Mouse (Mus musculus): ENCODE measurements at regions not wholly inside any gene's neighbourhood (a gene's known extent, or its start where the extent isn't known, plus 50 kb on each side); places are given as distances from the start of the nearest gene placed in this dataset.

- DNase-seq (ENCODE audit: low spot score in 2 of 2): no peak
These were observed 169.9 kb downstream of the Pom121l12 start for GRCm38 (mm10) chr11:14769008-14769407.

- DNase-seq (ENCODE audit: low spot score in 2 of 2): no peak
These were observed 170.6 kb downstream of the Pom121l12 start for GRCm38 (mm10) chr11:14769448-14770357.

GRCm38 (mm10) chr11:14798314-14798713, 199.2 kb downstream of the Pom121l12 start:
- no peak for DNase-seq (ENCODE audit: low spot score in 2 of 2)

- DNase-seq (ENCODE audit: low spot score in 2 of 2): no peak
These were observed 200.2 kb downstream of the Pom121l12 start for GRCm38 (mm10) chr11:14799227-14799626.

- peak; percentile 17 to 38 for DNase-seq (ENCODE audit: low spot score in 2 of 2)
These were observed 219.9 kb downstream of the Pom121l12 start for GRCm38 (mm10) chr11:14818936-14819335.
